Comparison of ENCODE assay signal across 8 mouse cellular contexts in the genomic region with DNA sequence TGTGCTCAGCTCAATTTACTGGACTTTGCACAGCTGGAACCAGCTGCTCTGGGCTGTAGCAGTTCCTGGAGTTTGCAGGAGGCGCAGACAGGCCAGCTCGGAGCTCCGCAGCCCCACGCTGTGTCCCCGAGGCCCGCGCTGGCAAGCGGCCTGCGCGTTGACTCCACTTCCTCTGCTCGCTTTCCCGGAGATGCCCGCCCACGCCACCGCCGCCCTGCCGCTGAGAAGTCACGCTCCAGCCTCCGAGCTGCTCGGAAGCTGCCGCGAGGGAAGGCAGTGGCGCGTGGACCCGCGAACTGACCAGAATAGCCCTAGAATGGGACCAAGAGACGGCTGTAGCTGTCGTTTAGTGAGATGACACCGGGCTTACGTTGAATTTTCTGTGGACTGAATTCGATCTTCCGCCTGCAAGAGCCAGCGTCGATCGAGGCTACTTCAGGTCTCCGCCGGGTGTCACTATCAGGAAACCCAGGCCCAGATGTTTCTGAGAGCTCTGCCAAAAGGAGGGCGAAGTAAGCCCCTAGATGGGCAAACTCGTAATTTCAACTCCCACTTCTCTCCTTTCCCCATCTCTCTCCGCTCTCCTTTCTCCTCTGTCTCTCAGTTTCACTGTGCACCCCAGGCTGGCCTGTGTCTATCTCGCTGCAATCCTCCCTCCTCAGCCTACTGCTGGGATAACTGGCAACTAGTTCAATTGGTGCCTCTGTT. TPM values are rescaled to one million over a fixed set of nuclear protein-coding genes. Genes with fewer than 3 reads are reported as not detected.
DNase-seq lines count a peak whose midpoint lies in the region; ATAC-seq lines count a peak whose summit lies in the region.

No protein-coding gene starts in this region.

- H3K27ac ChIP-seq in hindbrain, embryonic 11.5 days (ENCODE audit: low read depth, low read length): no peak overlapping the region

- H3K36me3 ChIP-seq in hindbrain, embryonic 11.5 days (ENCODE audit: control insufficient read depth, insufficient read depth, low read length): no peaks in the 10 kb centered on the region

- under 1% methylated on average over 41 of the region's 41 CpGs for WGBS in hindbrain, embryonic 11.5 days

- H3K4me2 ChIP-seq in hindbrain, embryonic 11.5 days (replicated peaks; ENCODE audit: low read depth, low read length): peak overlapping the region; percentile 87

- peak; percentile 89 for DNase-seq in Muller cell, postnatal 12 days (ENCODE audit: inconsistent ontology term)
- peak; percentile 68 for DNase-seq in cerebellum, adult 9-11 months
- peak; percentile 49 to 91 for DNase-seq in frontal cortex, adult 2 months (ENCODE audit: extremely low spot score in 1 of 2, low spot score in 1 of 2)
- DNase-seq in hindbrain, embryonic 11.5 days (ENCODE audit: low spot score): peak; percentile 53
- peak; percentile 41 to 67 for DNase-seq in layer of hippocampus, postnatal 25 days (ENCODE audit: extremely low spot score in 1 of 2, low spot score in 1 of 2)
- peak; percentile 90 for DNase-seq in lung, postnatal 14 days
- peak; percentile 83 for DNase-seq in ovary, postnatal 36 days (ENCODE audit: low spot score)
- DNase-seq in thymus, postnatal 36 days: peak; percentile 86 to 87

- H3K4me3 ChIP-seq in hindbrain, embryonic 11.5 days (ENCODE audit: low read depth, low read length): peak overlapping the region; percentile 40

- H3K4me1 ChIP-seq in hindbrain, embryonic 11.5 days (replicated peaks; ENCODE audit: control insufficient read depth, insufficient read depth, low read length): no peaks in the 10 kb centered on the region; the same call in 1 of the 2 replicates

- H3K9ac ChIP-seq in hindbrain, embryonic 11.5 days (ENCODE audit: low read depth, low read length): 0 out of 2 replicates have a peak overlapping the region, but pooled peaks have one; percentile 4

- peaks cover 18% of the 10 kb centered on the region for H3K27me3 ChIP-seq in hindbrain, embryonic 11.5 days (ENCODE audit: control insufficient read depth, insufficient read depth, low read length)

- peak; percentile 60; the same call in 1 of the 2 replicates for ATAC-seq in hindbrain, embryonic 11.5 days (ENCODE audit: low FRiP score)

- H3K9me3 ChIP-seq in hindbrain, embryonic 11.5 days (ENCODE audit: control insufficient read depth, low read length): no peaks in the 10 kb centered on the region

RNA-seq across cellular contexts. Expression of a gene that starts 27.1 kb away (rescaled TPM):
- 62.9 and 70.1 TPM in 2 replicates for polyA plus RNA-seq in frontal cortex, adult 2 months (2012; rRNA removed)
- polyA plus RNA-seq in hindbrain, embryonic 11.5 days (2014; fragmentation: Nextera tagmentation; extraction: Ambion mirVana): 62.9 and 68.0 TPM in 2 replicates
- 100 to 1,000 TPM; 118 to 121 TPM for total RNA-seq in layer of hippocampus, postnatal 25 days (2021)
